22 mouse cellular contexts compared by ENCODE assay signal in genomic region chr7:79347108-79347813, GRCm38 (mm10). TPM values are rescaled to one million over a fixed set of nuclear protein-coding genes. Genes with fewer than 3 reads are reported as not detected.
DNase-seq lines count a peak whose midpoint lies in the region; ATAC-seq and TF ChIP-seq lines count a peak whose summit lies in the region.
"Had no signal": no experiment of that assay in that cellular context is flagged by ENCODE, and none has a peak within 500 bp of the region (broad histone marks: within the 10 kb centered on the region; RNA-seq: fewer than 3 reads in every experiment).

No protein-coding gene starts in this region.

- WGBS in heart, adult 2 months = 69% methylated on average over 13 of the region's 13 CpGs
- 74% methylated on average over 13 of the region's 13 CpGs for whole genome bisulfite sequencing in heart, embryonic 10.5 days
- 81% methylated on average over 13 of the region's 13 CpGs for WGBS in kidney, embryonic 16.5 days

- no peak overlapping the region for H3K4me3 ChIP-seq in heart, adult 2 months
- H3K4me3 ChIP-seq in heart, embryonic 10.5 days = no peak overlapping the region
- no peak overlapping the region for H3K4me3 ChIP-seq in testis, adult 2 months (ENCODE audit: control insufficient read depth, low read depth, low read length)
- no peak overlapping the region for H3K4me3 ChIP-seq in kidney, embryonic 16.5 days (ENCODE audit: low read length)
- H3K4me3 ChIP-seq: heart, embryonic 12.5 days; limb, embryonic 12.5 days; liver, embryonic 15.5 days; neural tube, embryonic 13.5 days had no signal

- H3K4me2 ChIP-seq in kidney, embryonic 16.5 days (replicated peaks; ENCODE audit: low read depth, low read length) = no peak overlapping the region
- H3K4me2 ChIP-seq: heart, embryonic 12.5 days; limb, embryonic 12.5 days; liver, embryonic 15.5 days; neural tube, embryonic 13.5 days had no signal

- peak; percentile 45 for TF ChIP-seq CTCF in heart, adult 2 months (IDR thresholded peaks at IDR 0.05)
- TF ChIP-seq CTCF in testis, adult 2 months (IDR thresholded peaks at IDR 0.05; ENCODE audit: control insufficient read depth, insufficient read depth, insufficient replicate concordance, low read depth, low read length) = peak; percentile 24; the same call in 1 of the 2 replicates

- H3K79me2 ChIP-seq in heart, adult 2 months (replicated peaks; ENCODE audit: control insufficient read depth, insufficient read depth, low read length) = no peaks in the 10 kb centered on the region; the same call in 1 of the 2 replicates

- TF ChIP-seq POLR2A in heart, adult 2 months (IDR thresholded peaks at IDR 0.05; ENCODE audit: insufficient read depth, low read depth, low read length) = no peak
- TF ChIP-seq POLR2A in testis, adult 2 months (IDR thresholded peaks at IDR 0.05; ENCODE audit: control insufficient read depth, low read depth, low read length) = no peak

- H3K4me1 ChIP-seq in heart, adult 2 months (ENCODE audit: control insufficient read depth, insufficient read depth, low read length) = peaks cover 2% of the 10 kb centered on the region
- 0 out of 2 replicates have a peak, but pooled peaks cover 5% of the 10 kb centered on the region for H3K4me1 ChIP-seq in heart, embryonic 10.5 days
- H3K4me1 ChIP-seq in testis, adult 2 months (ENCODE audit: control insufficient read depth, insufficient read depth, low read length) = peaks cover 2% of the 10 kb centered on the region; the same call in 1 of the 2 replicates
- H3K4me1 ChIP-seq in kidney, embryonic 16.5 days (ENCODE audit: insufficient read depth, low read length) = no peaks in the 10 kb centered on the region
- H3K4me1 ChIP-seq: limb, embryonic 12.5 days; liver, embryonic 15.5 days had no signal

- no peaks in the 10 kb centered on the region for H3K27me3 ChIP-seq in heart, adult 2 months (ENCODE audit: control insufficient read depth, insufficient read depth, low read length)
- 0 out of 2 replicates have a peak, but pooled peaks cover 9% of the 10 kb centered on the region for H3K27me3 ChIP-seq in heart, embryonic 10.5 days (ENCODE audit: insufficient read depth, poor library complexity, severe bottlenecking)
- H3K27me3 ChIP-seq in testis, adult 2 months (ENCODE audit: control insufficient read depth, insufficient read depth, low read length) = no peaks in the 10 kb centered on the region
- no peaks in the 10 kb centered on the region for H3K27me3 ChIP-seq in kidney, embryonic 16.5 days (ENCODE audit: insufficient read depth, low read length)
- H3K27me3 ChIP-seq: limb, embryonic 12.5 days; liver, embryonic 15.5 days; neural tube, embryonic 13.5 days had no signal

- ATAC-seq in kidney, embryonic 16.5 days (ENCODE audit: low FRiP score, low TSS enrichment) = no peak
- ATAC-seq: forebrain, embryonic 14.5 days; inflammation-experienced regulatory T-cells, adult 6 months; midbrain, embryonic 16.5 days had no signal

- H3K36me3 ChIP-seq in heart, adult 2 months (ENCODE audit: control insufficient read depth, insufficient read depth, low read length) = no peaks in the 10 kb centered on the region
- peaks cover 35% of the 10 kb centered on the region for H3K36me3 ChIP-seq in heart, embryonic 10.5 days
- 0 out of 2 replicates have a peak, but pooled peaks cover 2% of the 10 kb centered on the region for H3K36me3 ChIP-seq in testis, adult 2 months (ENCODE audit: control insufficient read depth, insufficient read depth, low read length)
- H3K36me3 ChIP-seq in kidney, embryonic 16.5 days (ENCODE audit: insufficient read depth, low read length) = peaks cover 28% of the 10 kb centered on the region

- no peak overlapping the region for H3K27ac ChIP-seq in heart, adult 2 months
- no peak overlapping the region for H3K27ac ChIP-seq in heart, embryonic 10.5 days
- no peak overlapping the region for H3K27ac ChIP-seq in testis, adult 2 months (ENCODE audit: control insufficient read depth, insufficient read depth, low read depth, low read length)
- H3K27ac ChIP-seq in kidney, embryonic 16.5 days (ENCODE audit: low read length) = no peak overlapping the region
- H3K27ac ChIP-seq: limb, embryonic 12.5 days; liver, embryonic 15.5 days; neural tube, embryonic 13.5 days had no signal

- intact Hi-C loops in heart, adult 2 months (cut with DNase I) = loop anchor here (5.0 kb wide), 2 partner anchors 205 to 425 kb away; no protein-coding TSS in a partner anchor
- intact Hi-C loops in left cerebral cortex, postnatal 14 days (cut with DNase I) = loop anchor here (5.0 kb wide), 3 partner anchors 75 to 420 kb away; partner anchors contain the start of gene Abhd2
- intact Hi-C loops in left cerebral cortex, postnatal 4 days (cut with DNase I) = loop anchor here (5.0 kb wide), 2 partner anchors 100 to 205 kb away; no protein-coding TSS in a partner anchor

- no peaks in the 10 kb centered on the region for H3K9me3 ChIP-seq in heart, embryonic 10.5 days
- H3K9me3 ChIP-seq in kidney, embryonic 16.5 days (ENCODE audit: low read length) = no peaks in the 10 kb centered on the region
- H3K9me3 ChIP-seq: heart, embryonic 12.5 days; limb, embryonic 12.5 days; liver, embryonic 15.5 days; neural tube, embryonic 13.5 days had no signal

- TF ChIP-seq EP300 in heart, adult 2 months (IDR thresholded peaks at IDR 0.05; ENCODE audit: insufficient read depth, low read depth, low read length) = no peak

- no peak overlapping the region for H3K9ac ChIP-seq in heart, adult 2 months (ENCODE audit: low read depth, low read length)
- H3K9ac ChIP-seq in kidney, embryonic 16.5 days (replicated peaks; ENCODE audit: low read length) = no peak overlapping the region
- H3K9ac ChIP-seq: heart, embryonic 12.5 days; limb, embryonic 12.5 days; liver, embryonic 15.5 days; neural tube, embryonic 13.5 days had no signal

- no peak for DNase-seq in heart, adult 2 months
- DNase-seq in heart, embryonic 10.5 days (ENCODE audit: low spot score) = no peak
- DNase-seq in left cerebral cortex, postnatal 14 days (ENCODE audit: low spot score in 2 of 2) = peak; percentile 52 to 58
- no peak for DNase-seq in left cerebral cortex, postnatal 4 days
- no peak for DNase-seq in testis, postnatal 14 days (ENCODE audit: low spot score)
- DNase-seq in liver = no peak
- DNase-seq: adrenal gland, postnatal 10 days; B cell, adult 2 months; cerebellum, adult 8-10 months; gastrocnemius, postnatal 10 days; kidney, postnatal 14 days had no signal

RNA-seq across cellular contexts. Expression of gene Rlbp1, which starts 39.6 kb away (rescaled TPM):
- total RNA-seq in heart, adult 2 months (2021) = not detected
- not detected in 2 replicates for polyA plus RNA-seq in heart, adult 2 months (2012; rRNA removed)
- 0.10 and 0.31 TPM in 2 replicates for polyA plus RNA-seq in heart, embryonic 10.5 days (2016; fragmentation: Nextera tagmentation; extraction: Ambion mirVana)
- total RNA-seq in left cerebral cortex, postnatal 14 days (2021) = 10 to 100 TPM; 23.4 to 24.3 TPM
- 10 to 100 TPM; 45.0 to 49.2 TPM for total RNA-seq in left cerebral cortex, postnatal 4 days (2021)
- polyA plus RNA-seq in testis, adult 2 months (2012; rRNA removed) = 0.71 and 1.6 TPM in 2 replicates
- 0.51 TPM in 2 replicates for polyA plus RNA-seq in kidney, embryonic 16.5 days (2015; fragmentation: Nextera tagmentation; extraction: Ambion mirVana)
- total RNA-seq: adrenal gland, postnatal 10 days; gastrocnemius, postnatal 10 days; hematopoietic stem cell, adult 5-6 weeks had no signal
- polyA plus RNA-seq: heart, embryonic 12.5 days; inflammation-experienced regulatory T-cells, adult 6 months; spleen, adult 2 months had no signal

RNA-seq across cellular contexts. Expression of gene Fanci, which starts 44.5 kb away (rescaled TPM):
- total RNA-seq in heart, adult 2 months (2021) = under 1 TPM; 0.08 to 0.34 TPM
- 0.23 and 0.56 TPM in 2 replicates for polyA plus RNA-seq in heart, adult 2 months (2012; rRNA removed)
- polyA plus RNA-seq in heart, embryonic 10.5 days (2016; fragmentation: Nextera tagmentation; extraction: Ambion mirVana) = 15.8 and 16.1 TPM in 2 replicates
- under 1 TPM; 0.51 to 0.91 TPM for total RNA-seq in left cerebral cortex, postnatal 14 days (2021)
- 1 to 10 TPM; 2.0 to 2.4 TPM for total RNA-seq in left cerebral cortex, postnatal 4 days (2021)
- 7.0 and 7.3 TPM in 2 replicates for polyA plus RNA-seq in testis, adult 2 months (2012; rRNA removed)
- 11.9 and 12.2 TPM in 2 replicates for polyA plus RNA-seq in kidney, embryonic 16.5 days (2015; fragmentation: Nextera tagmentation; extraction: Ambion mirVana)

Comparison
In these comparisons a context has a peak if more than half of its experiments do, and no peak if none do; other contexts are left out.
1. DNase-seq: peak in left cerebral cortex, postnatal 14 days (2 of 2); none in heart, adult 2 months (0 of 2), heart, embryonic 10.5 days (single experiment), left cerebral cortex, postnatal 4 days (single experiment), testis, postnatal 14 days (single experiment) and liver (single experiment).